Mouse (Mus musculus) embryonic facial prominence, embryonic 11.5 days (tissue): ENCODE results near the gene Nras. TPM values are rescaled to one million over a fixed set of nuclear protein-coding genes. Genes with fewer than 3 reads are reported as not detected.
A peak's percentile ranks its signal among the peaks of the same experiment; 100 is the strongest.

Source experiments
- ATAC-seq: fragments of 200-750 bp; cut with Nextera tagmentation; replicated peaks from 2 replicates; pipeline ENCODE4 v1.8.0; 2017; ENCODE audit warnings: low read depth; ENCODE audit not compliant: insufficient number of reproducible peaks, low FRiP score, low TSS enrichment
- DNase-seq: peaks from one replicate; pipeline ENCODE4 v3.0.0-alpha.2; 2015; ENCODE audit warnings: low spot score
- H3K27ac ChIP-seq: fragments of 300-500 bp; sonication (generic); replicated peaks from 2 replicates; pipeline ENCODE4 v1.5.1; 2014; ENCODE audit warnings: mild to moderate bottlenecking, low read depth, low read length, control low read depth
- H3K27me3 ChIP-seq: fragments of 300-500 bp; sonication (generic); 2 replicates; pipeline ENCODE4 v1.6.1; 2014; ENCODE audit warnings: mild to moderate bottlenecking, low read length, moderate library complexity, mixed read lengths; ENCODE audit not compliant: control insufficient read depth, insufficient read depth
- H3K36me3 ChIP-seq: fragments of 300-500 bp; sonication (generic); replicated peaks from 2 replicates; pipeline ENCODE4 v1.6.1; 2014; ENCODE audit warnings: low read depth, mild to moderate bottlenecking, low read length, moderate library complexity, mixed read lengths; ENCODE audit not compliant: control insufficient read depth, insufficient read depth
- H3K4me1 ChIP-seq: fragments of 300-500 bp; sonication (generic); 2 replicates; pipeline ENCODE4 v1.6.1; 2014; ENCODE audit warnings: low read length, mixed read lengths; ENCODE audit not compliant: control insufficient read depth, insufficient read depth
- H3K4me2 ChIP-seq: fragments of 300-500 bp; sonication (generic); 2 replicates; pipeline ENCODE4 v1.6.1; 2014; ENCODE audit warnings: low read depth, mild to moderate bottlenecking, control low read depth, low read length, moderate library complexity
- H3K4me3 ChIP-seq: fragments of 300-500 bp; sonication (generic); 2 replicates; pipeline ENCODE4 v1.5.1; 2014; ENCODE audit warnings: low read depth, low read length, control low read depth
- H3K9ac ChIP-seq: fragments of 300-500 bp; sonication (generic); replicated peaks from 2 replicates; pipeline ENCODE4 v1.6.1; 2014; ENCODE audit warnings: mild to moderate bottlenecking, control low read depth, low read length
- H3K9me3 ChIP-seq: fragments of 300-500 bp; sonication (generic); replicated peaks from 2 replicates; pipeline ENCODE4 v1.6.1; 2016; ENCODE audit warnings: mild to moderate bottlenecking, low read length, inconsistent platforms, mixed read lengths; ENCODE audit not compliant: control insufficient read depth
- WGBS: fragments of 180-500 bp; shearing (Covaris S2); extraction: QIAGEN DNeasy Blood & Tissue Kit; methylation state at CpG from one replicate; pipeline ENCODE4 v1.1.7; 2014; 5-methylcytosine and 5-hydroxymethylcytosine counted together
- polyA plus RNA-seq: library from polyadenylated mRNA; unstranded; fragments of >200 nt; fragmentation: Nextera tagmentation; extraction: Ambion mirVana; gene quantifications from 2 replicates; pipeline ENCODE4 v1.2.1, GENCODE M21; 2014

Gene Nras
- polyA plus RNA-seq, 1 experiment from 2014 or later = 122 TPM

DNA sequence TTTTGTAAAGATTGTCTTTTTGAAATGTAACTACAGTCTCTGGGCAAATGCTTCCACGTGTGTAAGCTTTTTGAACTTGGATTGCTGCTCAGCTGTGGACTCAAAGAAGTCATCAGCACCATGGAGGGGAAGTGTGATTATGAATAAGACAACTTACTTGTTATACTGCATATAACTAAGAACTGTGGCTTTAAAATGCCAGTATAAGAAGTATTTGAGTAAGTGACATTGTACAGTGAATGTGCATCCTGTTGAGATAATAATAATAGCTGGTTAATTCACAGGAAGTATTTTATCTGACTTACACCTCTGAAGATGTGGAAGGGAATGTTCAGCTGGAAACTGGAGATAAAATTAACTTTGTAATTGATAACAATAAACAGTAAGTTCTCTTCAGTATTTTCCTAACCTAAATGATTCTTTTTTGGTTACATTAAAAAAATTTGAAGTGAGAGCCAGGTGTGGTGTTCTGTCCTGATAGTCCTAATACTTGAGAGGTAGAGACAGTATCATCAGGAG is 17.2 kb upstream of the Nras start:
- 84% methylated on average over 1 of the region's 1 CpGs for WGBS
- H3K36me3 ChIP-seq = peaks cover 10% of the 10 kb centered on the region

DNA sequence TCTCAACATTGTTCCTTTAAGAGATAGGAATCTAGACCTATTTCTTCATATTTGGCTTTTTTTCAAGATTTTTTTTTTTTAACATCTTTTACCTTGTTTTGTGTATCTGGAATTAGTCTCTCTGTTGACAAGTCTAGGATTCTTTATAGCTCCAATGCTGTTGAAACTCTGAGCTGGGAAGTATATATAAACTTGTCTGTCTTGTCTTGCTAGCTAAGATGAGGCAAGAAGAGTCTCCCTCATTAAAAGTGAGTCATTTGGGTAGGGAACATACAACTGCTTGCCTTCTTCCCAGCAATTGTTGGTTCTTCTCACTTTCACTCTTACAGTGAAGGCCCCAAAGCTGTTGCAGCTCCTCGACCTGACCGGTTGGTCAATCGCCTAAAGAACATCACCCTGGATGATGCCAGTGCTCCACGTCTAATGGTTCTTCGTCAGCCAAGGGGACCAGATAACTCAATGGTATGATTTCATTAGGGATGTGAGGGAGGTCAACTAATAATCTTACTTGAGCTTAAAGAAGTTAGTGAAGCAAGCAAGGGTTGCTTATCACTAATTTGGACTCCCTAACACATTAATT is 2.0 kb upstream of the Nras start:
- Histone ChIP-seq H3K9ac (no peak overlapping the region), H3K27ac (no peak overlapping the region), H3K36me3 (peaks cover 5% of the 10 kb centered on the region)

More for the DNA sequence above, 17.2 kb upstream of the Nras start:
- no peak overlapping the region for H3K27ac ChIP-seq
- H3K4me1 ChIP-seq = no peaks in the 10 kb centered on the region
- no peak overlapping the region for H3K4me2 ChIP-seq
- ATAC-seq (no peak), DNase-seq (no peak)
- H3K9ac ChIP-seq = no peak overlapping the region
- H3K27me3 ChIP-seq = no peaks in the 10 kb centered on the region
- no peaks in the 10 kb centered on the region for H3K9me3 ChIP-seq
- H3K4me3 ChIP-seq = no peak overlapping the region

GRCm38 (mm10) chr3:103057752-103058151 is 333 bp upstream of the Nras start:
- ATAC-seq (peak; percentile 61), DNase-seq (no peak)
- H3K9ac ChIP-seq = 0 out of 2 replicates have a peak overlapping the region, but pooled peaks have one; percentile 35
- H3K27me3 ChIP-seq = no peaks in the 10 kb centered on the region
- peak overlapping the region; percentile 11 for H3K4me2 ChIP-seq
- no peaks in the 10 kb centered on the region for H3K4me1 ChIP-seq
- peak overlapping the region; percentile 53 for H3K4me3 ChIP-seq
- no peak overlapping the region for H3K27ac ChIP-seq
- H3K36me3 ChIP-seq = peaks cover 7% of the 10 kb centered on the region
- 5% methylated on average over 10 of the region's 10 CpGs for WGBS
- H3K9me3 ChIP-seq = no peaks in the 10 kb centered on the region

More for the DNA sequence above, 2.0 kb upstream of the Nras start:
- no peak for ATAC-seq
- no peak overlapping the region for H3K4me2 ChIP-seq
- no peaks in the 10 kb centered on the region for H3K27me3 ChIP-seq
- H3K4me1 ChIP-seq = no peaks in the 10 kb centered on the region
- H3K9me3 ChIP-seq = no peaks in the 10 kb centered on the region
- DNase-seq = no peak
- H3K4me3 ChIP-seq = no peak overlapping the region
- WGBS = 82% methylated on average over 5 of the region's 5 CpGs

GRCm38 (mm10) chr3:103066927-103067326 is 8.8 kb downstream of the Nras start:
- no peaks in the 10 kb centered on the region for H3K9me3 ChIP-seq
- H3K36me3 ChIP-seq = peaks cover 15% of the 10 kb centered on the region
- no peak overlapping the region for H3K27ac ChIP-seq
- DNase-seq = no peak
- no peak overlapping the region for H3K4me3 ChIP-seq
- no peaks in the 10 kb centered on the region for H3K27me3 ChIP-seq
- no peak overlapping the region for H3K4me2 ChIP-seq
- H3K9ac ChIP-seq = no peak overlapping the region
- 93% methylated on average over 8 of the region's 8 CpGs for WGBS
- H3K4me1 ChIP-seq = no peaks in the 10 kb centered on the region
- ATAC-seq = no peak

DNA sequence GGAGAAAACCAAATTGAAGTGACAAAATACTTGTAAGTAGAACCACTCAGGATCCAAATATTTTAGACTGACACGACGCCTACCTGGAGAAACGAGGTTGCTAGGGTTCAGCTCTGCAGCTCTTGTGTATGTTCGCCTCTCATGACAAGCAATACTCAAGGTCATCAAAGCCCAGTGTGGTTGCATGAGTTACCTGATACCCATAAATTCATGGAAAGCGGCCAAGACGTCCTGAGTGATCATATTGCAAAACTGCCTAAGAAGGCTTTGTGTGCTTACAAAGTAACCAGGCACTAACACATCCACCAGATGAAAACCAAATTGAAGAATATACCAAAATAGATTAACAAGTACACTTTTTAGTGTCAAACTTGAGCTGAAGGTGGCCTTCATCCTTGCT is 10.9 kb downstream of the Nras start:
- Histone ChIP-seq H3K9ac (no peak overlapping the region), H3K9me3 (no peaks in the 10 kb centered on the region), H3K36me3 (peaks cover 4% of the 10 kb centered on the region), H3K4me2 (no peak overlapping the region), H3K4me1 (no peaks in the 10 kb centered on the region), H3K4me3 (no peak overlapping the region), H3K27ac (no peak overlapping the region), H3K27me3 (no peaks in the 10 kb centered on the region)
- peak; percentile 10 for DNase-seq
- 85% methylated on average over 6 of the region's 6 CpGs for WGBS
- no peak for ATAC-seq

- no peak within 1 kb of the TSS for H3K4me3 ChIP-seq
- no peak within 1 kb of the TSS for H3K9ac ChIP-seq
- no peak within 1 kb of the TSS for H3K4me2 ChIP-seq
- no peaks in the 10 kb centered on the region for H3K36me3 ChIP-seq
- no peaks in the 10 kb centered on the region for H3K27me3 ChIP-seq
- DNase-seq (no peak), ATAC-seq (no peak)
- WGBS = 68% methylated on average over 5 of the region's 5 CpGs
- H3K9me3 ChIP-seq = no peaks in the 10 kb centered on the region
- H3K4me1 ChIP-seq = no peaks in the 10 kb centered on the region
- H3K27ac ChIP-seq = no peak within 1 kb of the TSS
Observed at GRCm38 (mm10) chr3:103073771-103074170, 15.7 kb downstream of the Nras start, which contains the start of gene Ampd1. TSS of gene Ampd1 (plus strand) at chr3:103074014.

GRCm38 (mm10) chr3:103075871-103076270 is 17.8 kb downstream of the Nras start:
- Histone ChIP-seq H3K9ac (no peak overlapping the region), H3K27ac (no peak overlapping the region), H3K4me2 (no peak overlapping the region), H3K27me3 (no peaks in the 10 kb centered on the region), H3K4me3 (no peak overlapping the region), H3K9me3 (no peaks in the 10 kb centered on the region), H3K4me1 (no peaks in the 10 kb centered on the region), H3K36me3 (no peaks in the 10 kb centered on the region)
- ATAC-seq = no peak
- WGBS = 83% methylated on average over 9 of the region's 9 CpGs
- DNase-seq = no peak

DNA sequence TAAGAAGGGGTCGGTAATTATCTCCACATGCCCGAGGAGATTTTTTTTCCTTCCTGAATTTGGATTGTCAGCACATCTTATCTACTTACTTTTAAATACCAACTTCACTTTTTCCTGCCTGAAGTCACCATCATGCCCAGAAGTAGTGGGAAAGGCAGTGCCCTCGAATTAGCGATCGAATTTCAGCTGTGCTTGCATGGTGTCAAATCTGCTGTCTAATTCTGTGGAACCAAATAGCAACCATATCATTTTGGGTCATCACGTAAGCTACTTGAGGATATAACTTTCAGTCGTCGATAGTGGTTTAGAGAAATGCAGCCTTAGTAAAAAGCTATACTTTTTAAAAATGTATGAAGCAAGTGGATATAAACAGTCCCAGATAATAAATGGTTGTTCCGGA is 18.4 kb downstream of the Nras start:
- no peak for DNase-seq
- no peaks in the 10 kb centered on the region for H3K36me3 ChIP-seq
- no peaks in the 10 kb centered on the region for H3K27me3 ChIP-seq
- ATAC-seq = no peak
- no peak overlapping the region for H3K4me3 ChIP-seq
- no peak overlapping the region for H3K27ac ChIP-seq
- no peak overlapping the region for H3K9ac ChIP-seq
- 90% methylated on average over 9 of the region's 9 CpGs for WGBS
- no peak overlapping the region for H3K4me2 ChIP-seq
- H3K4me1 ChIP-seq = no peaks in the 10 kb centered on the region
- H3K9me3 ChIP-seq = no peaks in the 10 kb centered on the region
